16 mouse cellular contexts compared by ENCODE assay signal in genomic region chr1:134915421-134915820, GRCm38 (mm10).
"Had no signal": no experiment of that assay in that cellular context is flagged by ENCODE, and none has a peak within 500 bp of the region (broad histone marks: within the 10 kb centered on the region; RNA-seq: fewer than 3 reads in every experiment).

No protein-coding gene starts in this region.

- H3K4me1 ChIP-seq: limb, embryonic 12.5 days; lung, embryonic 15.5 days; midbrain, embryonic 15.5 days; neural tube, embryonic 13.5 days had no signal

- H3K4me2 ChIP-seq: limb, embryonic 12.5 days; liver, embryonic 13.5 days; lung, embryonic 15.5 days; midbrain, embryonic 11.5 days; midbrain, embryonic 15.5 days; neural tube, embryonic 13.5 days had no signal

- H3K27me3 ChIP-seq: limb, embryonic 12.5 days; liver, embryonic 13.5 days; lung, embryonic 15.5 days; megakaryocyte, embryonic 14.5 days; midbrain, embryonic 15.5 days; neural tube, embryonic 13.5 days had no signal

- H3K4me3 ChIP-seq: layer of hippocampus, adult 2 months; limb, embryonic 12.5 days; liver, embryonic 13.5 days; lung, embryonic 15.5 days; megakaryocyte, embryonic 14.5 days; midbrain, embryonic 15.5 days; neural tube, embryonic 13.5 days had no signal

- DNase-seq: kidney, postnatal 10 days; kidney, postnatal 4 days; liver; liver, embryonic 13.5 days; liver, postnatal 0 days; lung, postnatal 14 days; retina, postnatal 1 day; thymus, postnatal 36 days had no signal

- ATAC-seq: liver, postnatal 0 days; midbrain, embryonic 15.5 days had no signal

- H3K36me3 ChIP-seq: limb, embryonic 12.5 days; liver, embryonic 13.5 days; lung, embryonic 15.5 days; midbrain, embryonic 15.5 days; neural tube, embryonic 13.5 days had no signal

- H3K9ac ChIP-seq: limb, embryonic 12.5 days; liver, embryonic 13.5 days; liver, postnatal 0 days; lung, embryonic 15.5 days; midbrain, embryonic 15.5 days; neural tube, embryonic 13.5 days had no signal

- H3K9me3 ChIP-seq: limb, embryonic 12.5 days; liver, embryonic 13.5 days; lung, embryonic 15.5 days; megakaryocyte, embryonic 14.5 days; midbrain, embryonic 15.5 days; neural tube, embryonic 13.5 days had no signal

- H3K27ac ChIP-seq: layer of hippocampus, adult 2 months; limb, embryonic 12.5 days; liver, embryonic 13.5 days; lung, embryonic 15.5 days; macrophage; midbrain, embryonic 15.5 days; neural tube, embryonic 13.5 days had no signal
